Mouse (Mus musculus) forebrain, embryonic 11.5 days (tissue): ENCODE measurements around the gene Radil. TPM values are rescaled to one million over a fixed set of nuclear protein-coding genes. Genes with fewer than 3 reads are reported as not detected.

ENCODE experiments used
- ATAC-seq: fragments of 200-750 bp; cut with Nextera tagmentation; replicated peaks from 2 replicates; pipeline ENCODE4 v1.8.0; 2017; ENCODE audit warnings: moderate TSS enrichment; ENCODE audit not compliant: low FRiP score
- DNase-seq: peaks from one replicate; pipeline ENCODE4 v3.0.0-alpha.2; 2017; ENCODE audit warnings: low spot score
- H3K27ac ChIP-seq: fragments of 300-500 bp; sonication (generic); 2 replicates; pipeline ENCODE4 v1.5.1; 2014; ENCODE audit warnings: low read depth, low read length
- H3K27me3 ChIP-seq: fragments of 300-500 bp; sonication (generic); 2 replicates; pipeline ENCODE4 v1.6.1; 2014; ENCODE audit warnings: mild to moderate bottlenecking, low read length, mixed read lengths; ENCODE audit not compliant: control insufficient read depth, insufficient read depth
- H3K36me3 ChIP-seq: fragments of 300-500 bp; sonication (generic); 2 replicates; pipeline ENCODE4 v1.6.1; 2014; ENCODE audit warnings: mild to moderate bottlenecking, low read length, moderate library complexity, mixed read lengths; ENCODE audit not compliant: control insufficient read depth, insufficient read depth
- H3K4me1 ChIP-seq: fragments of 300-500 bp; sonication (generic); replicated peaks from 2 replicates; pipeline ENCODE4 v1.6.1; 2014; ENCODE audit warnings: low read length, mixed read lengths; ENCODE audit not compliant: control insufficient read depth, insufficient read depth
- H3K4me2 ChIP-seq: fragments of 300-500 bp; sonication (generic); 2 replicates; pipeline ENCODE4 v1.6.1; 2014; ENCODE audit warnings: low read depth, mild to moderate bottlenecking, low read length, moderate library complexity, mixed read lengths; ENCODE audit not compliant: severe bottlenecking
- H3K4me3 ChIP-seq: fragments of 300-500 bp; sonication (generic); 2 replicates; pipeline ENCODE4 v1.5.1; 2014; ENCODE audit warnings: low read depth, low read length
- H3K9ac ChIP-seq: fragments of 300-500 bp; sonication (generic); 2 replicates; pipeline ENCODE4 v1.6.1; 2014; ENCODE audit warnings: low read length
- H3K9me3 ChIP-seq: fragments of 300-500 bp; sonication (generic); 2 replicates; pipeline ENCODE4 v1.6.1; 2016; ENCODE audit warnings: low read length, mixed read lengths; ENCODE audit not compliant: control insufficient read depth
- WGBS: fragments of 180-500 bp; shearing (Covaris S2); extraction: QIAGEN DNeasy Blood & Tissue Kit; methylation state at CpG from one replicate; pipeline ENCODE4 v1.1.7; 2014; 5-methylcytosine and 5-hydroxymethylcytosine counted together
- polyA plus RNA-seq: library from polyadenylated mRNA; unstranded; fragments of >200 nt; fragmentation: Nextera tagmentation; extraction: Ambion mirVana; gene quantifications from 2 replicates; pipeline ENCODE4 v1.2.1, GENCODE M21; 2014

The Radil gene
- polyA plus RNA-seq, 1 experiment from 2014 or later = 2.1 TPM

GRCm38 (mm10) chr5:142549441-142549840, 1.5 kb downstream of the Radil start:
- H3K4me2 ChIP-seq = no peak overlapping the region
- DNase-seq = no peak
- peaks cover 8% of the 10 kb centered on the region for H3K4me1 ChIP-seq
- 49% methylated on average over 9 of the region's 9 CpGs for WGBS
- no peak for ATAC-seq
- H3K9me3 ChIP-seq = no peaks in the 10 kb centered on the region; the same call in 1 of the 2 replicates
- H3K27me3 ChIP-seq = peaks cover 7% of the 10 kb centered on the region
- H3K4me3 ChIP-seq = no peak overlapping the region
- no peaks in the 10 kb centered on the region for H3K36me3 ChIP-seq
- no peak overlapping the region for H3K9ac ChIP-seq
- no peak overlapping the region for H3K27ac ChIP-seq

GRCm38 (mm10) chr5:142547066-142547465, 3.8 kb downstream of the Radil start:
- Histone ChIP-seq H3K36me3 (no peaks in the 10 kb centered on the region), H3K4me2 (no peak overlapping the region), H3K27ac (no peak overlapping the region), H3K4me3 (no peak overlapping the region), H3K4me1 (peaks cover 8% of the 10 kb centered on the region), H3K27me3 (peaks cover 7% of the 10 kb centered on the region), H3K9me3 (no peaks in the 10 kb centered on the region; the same call in 1 of the 2 replicates), H3K9ac (no peak overlapping the region)
- ATAC-seq = no peak
- DNase-seq = no peak
- WGBS = 83% methylated on average over 3 of the region's 3 CpGs

DNA sequence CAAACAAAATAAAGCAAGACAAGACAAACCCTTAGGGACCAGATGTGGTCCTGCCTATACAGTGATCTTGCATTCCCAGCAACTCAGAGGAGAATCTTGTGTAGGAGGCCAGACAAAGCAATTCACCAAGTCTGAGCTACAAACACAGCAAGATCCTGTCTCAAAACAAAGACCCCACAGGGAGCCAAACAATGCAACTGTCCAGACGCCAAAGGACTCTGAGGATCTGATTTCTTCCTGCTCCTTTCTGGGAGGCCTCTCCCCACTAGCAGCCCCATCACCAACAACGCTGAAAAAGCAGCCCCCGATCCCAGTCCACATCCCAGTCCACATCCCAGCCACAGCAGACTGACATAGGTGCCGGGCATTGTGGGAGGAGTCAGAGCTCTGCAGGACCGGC, 4.6 kb downstream of the Radil start:
- Histone ChIP-seq H3K4me3 (no peak overlapping the region), H3K9ac (no peak overlapping the region), H3K9me3 (no peaks in the 10 kb centered on the region; the same call in 1 of the 2 replicates), H3K36me3 (no peaks in the 10 kb centered on the region), H3K27me3 (peaks cover 7% of the 10 kb centered on the region), H3K4me1 (peaks cover 8% of the 10 kb centered on the region), H3K27ac (no peak overlapping the region), H3K4me2 (no peak overlapping the region)
- DNase-seq (no peak), ATAC-seq (no peak)
- 2% methylated on average over 5 of the region's 5 CpGs for WGBS

DNA sequence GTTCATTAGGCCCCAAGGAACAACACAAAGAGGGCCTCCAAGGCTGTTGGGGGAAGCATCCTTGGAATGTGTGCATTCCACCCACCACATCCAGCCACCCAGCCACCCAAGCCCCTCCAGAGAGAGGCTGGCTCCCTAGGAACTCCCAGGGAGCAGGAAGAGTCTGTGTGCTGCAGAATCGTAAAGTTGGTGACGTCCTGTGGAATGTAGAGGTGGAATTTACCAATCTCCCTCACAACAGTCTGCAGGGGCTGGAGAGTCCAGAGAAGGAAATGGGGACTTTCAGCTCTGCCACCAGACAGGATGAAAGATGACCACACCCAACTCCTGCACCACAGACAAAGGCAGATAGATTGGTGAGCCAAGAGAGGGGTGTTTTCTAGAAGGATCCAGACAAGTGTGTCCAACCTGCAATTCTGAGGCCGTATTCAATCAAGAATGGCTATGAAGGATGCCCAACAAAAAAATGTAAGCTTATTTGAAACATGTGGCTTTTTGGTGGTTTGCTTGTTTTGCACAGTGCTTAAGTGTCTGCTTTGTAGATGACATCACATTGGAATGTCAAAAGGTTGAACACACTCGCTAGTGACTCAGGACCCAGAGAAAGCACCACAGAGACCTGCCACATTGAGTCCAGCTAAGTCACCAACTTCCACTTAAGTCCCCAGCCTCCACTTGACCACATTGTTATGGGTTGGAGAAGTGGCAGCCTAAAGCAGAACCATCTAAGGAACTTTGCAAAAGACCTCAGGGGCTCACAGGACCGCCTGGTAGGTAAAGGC, 5.7 kb downstream of the Radil start:
- Histone ChIP-seq H3K4me2 (no peak overlapping the region), H3K9ac (no peak overlapping the region), H3K4me3 (no peak overlapping the region), H3K36me3 (no peaks in the 10 kb centered on the region), H3K27ac (no peak overlapping the region), H3K4me1 (peaks cover 4% of the 10 kb centered on the region), H3K27me3 (peaks cover 4% of the 10 kb centered on the region), H3K9me3 (no peaks in the 10 kb centered on the region)
- DNase-seq = no peak
- 77% methylated on average over 5 of the region's 5 CpGs for WGBS
- ATAC-seq = no peak

DNA sequence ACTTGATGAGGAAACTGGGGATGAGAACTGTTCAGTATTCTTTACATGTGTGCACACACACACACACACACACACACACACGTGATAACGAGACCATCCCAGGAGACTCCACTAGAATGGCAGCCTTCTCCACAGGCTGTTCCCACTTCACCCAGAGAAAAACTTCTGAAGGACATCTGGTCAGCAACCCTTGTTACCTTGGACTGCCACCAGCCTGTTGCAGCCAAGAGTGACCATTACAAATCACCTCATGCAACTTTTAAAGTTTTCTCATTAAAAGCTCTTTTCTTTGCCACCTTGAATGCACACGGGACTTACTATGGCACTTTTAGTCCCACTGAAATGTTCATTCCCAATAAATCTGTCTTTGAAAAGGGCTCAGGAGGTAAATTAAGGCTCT, 13.6 kb downstream of the Radil start:
- no peak overlapping the region for H3K4me2 ChIP-seq
- ATAC-seq (no peak), DNase-seq (no peak)
- H3K27ac ChIP-seq = no peak overlapping the region
- H3K4me3 ChIP-seq = no peak overlapping the region
- 90% methylated on average over 3 of the region's 3 CpGs for WGBS
- no peaks in the 10 kb centered on the region for H3K9me3 ChIP-seq
- H3K27me3 ChIP-seq = no peaks in the 10 kb centered on the region
- H3K36me3 ChIP-seq = no peaks in the 10 kb centered on the region
- H3K9ac ChIP-seq = no peak overlapping the region
- no peaks in the 10 kb centered on the region for H3K4me1 ChIP-seq

DNA sequence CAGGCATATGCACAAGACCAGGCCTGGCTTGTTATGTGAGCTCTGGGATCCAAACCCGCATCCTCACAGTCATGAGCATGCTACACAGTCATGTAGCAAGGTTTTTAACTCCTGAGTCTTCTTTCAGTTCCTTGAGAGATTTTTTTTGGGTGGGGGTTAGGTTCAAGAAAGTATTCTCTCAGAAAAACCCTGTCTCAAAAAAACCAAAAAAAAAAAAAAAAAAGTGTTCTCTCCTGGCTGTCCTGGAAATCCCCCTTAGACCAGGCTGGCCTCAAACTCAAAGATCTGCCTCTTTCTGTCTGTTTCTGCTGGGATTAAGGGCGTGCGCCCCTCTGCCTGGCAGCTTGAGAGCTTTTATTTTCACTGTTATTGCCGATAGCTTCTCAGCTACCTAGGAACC, 15.5 kb downstream of the Radil start:
- H3K27me3 ChIP-seq = peaks cover 4% of the 10 kb centered on the region; the same call in 1 of the 2 replicates
- no peaks in the 10 kb centered on the region for H3K9me3 ChIP-seq
- no peak overlapping the region for H3K9ac ChIP-seq
- no peak overlapping the region for H3K4me2 ChIP-seq
- H3K36me3 ChIP-seq = no peaks in the 10 kb centered on the region
- no peak overlapping the region for H3K27ac ChIP-seq
- DNase-seq (no peak), ATAC-seq (no peak)
- WGBS = 84% methylated on average over 4 of the region's 4 CpGs
- no peaks in the 10 kb centered on the region for H3K4me1 ChIP-seq
- H3K4me3 ChIP-seq = no peak overlapping the region

GRCm38 (mm10) chr5:142529915-142530314, 21.0 kb downstream of the Radil start, which contains the start of gene Papolb:
Gene Papolb, minus strand, starts transcription at chr5:142530076.
- no peak for ATAC-seq

DNA sequence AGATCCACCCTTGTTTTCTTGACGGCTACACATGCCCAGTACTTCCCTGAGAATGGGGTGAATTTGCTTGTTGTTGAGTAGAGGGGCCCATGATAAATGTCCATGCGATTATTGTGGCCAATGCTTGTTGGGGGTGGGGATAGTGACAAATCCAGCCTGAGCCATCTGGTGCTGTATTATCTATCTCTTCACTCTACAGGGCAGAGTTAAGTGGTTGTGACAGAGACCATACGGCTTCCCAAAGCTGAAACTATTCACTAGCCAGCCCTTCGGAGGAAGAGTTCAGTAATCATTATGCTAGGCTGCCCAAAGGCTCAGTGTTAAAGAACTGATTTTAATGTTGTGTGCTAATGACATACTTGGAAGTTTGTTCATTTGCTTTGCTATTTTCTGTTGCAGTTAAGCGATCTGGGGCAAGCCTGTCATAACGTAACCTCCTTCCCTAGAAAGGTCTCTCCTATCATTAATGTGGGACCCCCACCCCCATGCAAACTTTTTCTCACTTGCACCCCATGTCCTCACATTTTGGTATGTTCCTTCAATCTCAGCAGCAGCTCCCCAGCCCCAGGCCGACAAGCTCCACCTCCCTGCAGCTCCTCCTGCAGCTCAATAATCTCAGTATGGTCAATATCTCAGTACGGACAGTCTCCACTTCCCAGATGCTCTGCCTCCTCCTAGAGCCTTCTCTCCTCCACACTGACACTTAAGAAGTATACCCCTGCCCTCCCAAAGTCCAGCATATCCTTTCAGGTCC, 26.0 kb downstream of the Radil start:
- Histone ChIP-seq H3K9ac (no peak overlapping the region), H3K27me3 (no peaks in the 10 kb centered on the region), H3K4me2 (no peak overlapping the region), H3K36me3 (no peaks in the 10 kb centered on the region), H3K4me3 (no peak overlapping the region), H3K9me3 (no peaks in the 10 kb centered on the region), H3K27ac (no peak overlapping the region), H3K4me1 (no peaks in the 10 kb centered on the region)
- WGBS = 79% methylated on average over 8 of the region's 8 CpGs
- DNase-seq = no peak
- ATAC-seq = no peak

More at GRCm38 (mm10) chr5:142529915-142530314, 21.0 kb downstream of the Radil start, which contains the start of gene Papolb:
- 48% methylated on average over 41 of the region's 41 CpGs for WGBS
- H3K9ac ChIP-seq = no peak within 1 kb of the TSS
- no peak for DNase-seq
- no peaks in the 10 kb centered on the region for H3K9me3 ChIP-seq
- no peaks in the 10 kb centered on the region for H3K4me1 ChIP-seq
- H3K27ac ChIP-seq = no peak within 1 kb of the TSS
- no peak within 1 kb of the TSS for H3K4me2 ChIP-seq
- H3K27me3 ChIP-seq = peaks cover 7% of the 10 kb centered on the region; the same call in 1 of the 2 replicates
- no peaks in the 10 kb centered on the region for H3K36me3 ChIP-seq
- H3K4me3 ChIP-seq = no peak within 1 kb of the TSS
